Mouse (Mus musculus): ENCODE results near the gene Ttc25.

DNA sequence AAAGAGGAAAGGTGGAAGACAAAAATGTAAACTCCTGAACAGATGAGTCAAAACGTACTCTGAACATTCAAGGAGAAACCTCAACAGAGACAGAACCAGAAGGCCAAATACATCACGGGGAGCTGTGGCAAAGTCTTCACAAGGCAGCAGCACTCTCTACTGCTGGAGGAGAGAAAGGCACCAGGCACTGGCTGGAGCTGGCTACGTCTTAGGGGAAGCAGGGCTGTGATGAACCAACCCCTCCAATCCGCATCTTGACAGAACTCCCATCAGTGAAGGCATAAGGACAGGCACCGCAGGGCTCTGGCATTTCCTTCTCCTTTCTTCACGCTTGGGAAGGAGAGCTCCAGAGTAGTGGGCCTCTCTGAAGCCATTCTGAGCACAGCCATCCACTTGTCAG, 66.2 kb downstream of the Ttc25 start:
- TF ChIP-seq CTCF (IDR thresholded peaks at IDR 0.05; ENCODE audit: low read depth, low read length) (peak; percentile 30; the same call in 1 of the 2 replicates), POLR2A (IDR thresholded peaks at IDR 0.05; ENCODE audit: extremely low read depth, insufficient read depth, low read length) (no peak)
